Mouse (Mus musculus): ENCODE data around the gene Sun2.

DNA sequence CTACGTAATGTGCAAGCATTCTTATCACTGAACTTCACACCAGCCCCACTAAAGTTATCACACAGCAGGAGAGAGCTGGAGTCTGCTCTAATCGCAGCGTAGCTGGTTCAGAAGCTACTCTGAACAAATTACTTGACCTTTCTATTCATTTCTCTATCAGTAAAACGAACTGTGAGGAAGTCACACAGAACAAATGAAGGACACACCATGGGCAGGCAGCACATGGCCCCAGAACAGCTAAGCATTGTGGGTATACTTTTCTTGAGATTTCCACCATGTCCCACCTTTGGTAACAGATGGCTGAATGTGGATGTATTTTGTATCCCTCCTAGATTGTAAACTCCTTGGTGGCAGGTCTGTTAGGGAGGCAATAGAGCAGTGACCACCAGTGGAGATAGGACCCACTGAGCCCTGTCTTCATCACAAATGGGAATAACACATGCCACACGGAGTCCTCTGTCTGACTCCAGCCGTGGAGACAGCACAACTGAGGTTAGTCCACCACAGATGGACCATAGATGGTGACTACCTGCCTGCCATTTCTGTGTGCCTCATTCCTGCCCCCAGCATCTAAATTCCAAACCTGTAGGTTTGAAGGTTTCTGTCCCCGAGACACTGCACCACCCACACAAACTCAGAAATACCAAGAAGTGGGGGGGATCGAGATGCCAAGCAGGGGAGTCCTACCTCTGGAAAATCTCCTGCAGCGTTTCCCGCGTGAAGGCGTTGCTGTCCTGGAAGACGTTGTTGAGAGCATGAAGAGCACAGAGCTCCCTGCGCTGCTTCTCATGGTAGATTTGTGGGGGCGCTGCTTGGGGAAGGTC, 56.1 kb downstream of the Sun2 start:
- no peak for TF ChIP-seq POLR2A (IDR thresholded peaks at IDR 0.05; ENCODE audit: borderline replicate concordance, insufficient read depth, low read length)
- TF ChIP-seq CTCF (IDR thresholded peaks at IDR 0.05; ENCODE audit: borderline replicate concordance, insufficient read depth, low read depth, low read length): no peak
